Mouse (Mus musculus): ENCODE measurements around the gene Slc7a8. TPM values are rescaled to one million over a fixed set of nuclear protein-coding genes. Genes with fewer than 3 reads are reported as not detected.
"Not testable (repeated sequence)": the region's sequence is repeated elsewhere in the genome, so short reads cannot be mapped to it uniquely, and the experiment has no call there.

Slc7a8 gene
- polyA plus RNA-seq, 1 experiment from 2014 or later: 2.7 TPM

DNA sequence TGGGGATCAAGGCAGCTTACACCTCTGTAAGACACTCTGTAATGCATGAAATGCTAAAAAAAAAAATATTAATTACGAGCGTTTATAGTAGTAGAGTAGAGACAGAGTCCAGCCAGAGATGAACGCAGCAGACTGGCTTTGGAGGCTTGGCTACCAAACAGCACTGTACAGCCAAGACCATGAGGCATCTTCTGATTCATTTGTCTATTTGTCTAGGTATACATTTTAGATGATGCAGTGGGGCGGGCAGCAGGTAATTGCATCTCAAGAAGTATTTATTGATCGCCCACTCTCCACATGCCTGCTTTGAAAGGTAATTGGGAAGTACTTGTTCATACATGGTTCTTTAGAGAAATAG lies 12.7 kb downstream of the Slc7a8 start:
- WGBS: 91% methylated on average over 5 of the region's 5 CpGs
- no peak overlapping the region for H3K4me2 ChIP-seq
- no peak for DNase-seq
- no peaks in the 10 kb centered on the region for H3K36me3 ChIP-seq (ENCODE audit: insufficient read depth)
- no peak overlapping the region for H3K9ac ChIP-seq
- no peak overlapping the region for H3K27ac ChIP-seq (ENCODE audit: low read depth)
- H3K4me1 ChIP-seq (ENCODE audit: insufficient read depth): no peaks in the 10 kb centered on the region
- no peaks in the 10 kb centered on the region for H3K27me3 ChIP-seq (ENCODE audit: insufficient read depth, low read length)
- no peak overlapping the region for H3K4me3 ChIP-seq (ENCODE audit: low read depth, low read length)
- H3K9me3 ChIP-seq (ENCODE audit: low read depth, low read length): no peaks in the 10 kb centered on the region
- no peak for ATAC-seq (ENCODE audit: insufficient read depth)
- TF ChIP-seq CTCF (IDR thresholded peaks at IDR 0.05; ENCODE audit: low read depth): no peak

DNA sequence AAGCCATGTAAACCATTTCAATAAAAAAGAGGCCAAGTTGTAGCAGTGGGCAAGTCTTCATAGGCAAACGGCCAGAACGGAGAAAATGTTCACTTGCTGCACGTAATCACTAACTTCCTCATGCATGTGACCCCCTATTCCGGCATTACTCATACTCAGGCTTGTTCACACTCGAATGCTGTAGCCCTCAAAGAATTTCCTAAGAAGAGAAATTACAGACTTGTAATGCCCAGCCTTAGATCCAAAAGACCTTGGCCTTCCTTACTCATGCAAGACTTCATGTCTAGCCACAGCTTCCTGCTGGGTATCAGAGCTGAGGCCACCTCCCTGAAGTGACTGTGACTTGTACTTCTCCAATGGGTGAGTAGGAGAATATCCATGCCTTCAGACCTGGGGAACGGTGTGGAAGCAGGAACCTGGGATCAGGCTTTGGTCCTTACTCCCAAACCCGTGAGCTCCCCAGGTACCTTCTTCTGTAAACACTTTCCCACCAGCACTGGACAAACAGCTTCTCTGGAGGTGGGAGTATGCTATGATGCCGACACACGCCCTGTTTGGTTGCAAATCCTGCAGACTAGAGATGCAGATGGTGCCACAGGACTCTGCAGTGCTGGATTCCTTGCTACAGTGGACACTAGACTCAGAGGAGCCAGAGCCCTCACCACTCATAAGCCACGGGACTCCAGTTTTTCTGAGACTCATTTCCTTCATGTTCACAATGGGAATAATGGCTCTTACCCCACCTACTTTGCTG lies 13.3 kb downstream of the Slc7a8 start:
- no peak overlapping the region for H3K9ac ChIP-seq
- H3K4me3 ChIP-seq (ENCODE audit: low read depth, low read length): no peak overlapping the region
- TF ChIP-seq CTCF (IDR thresholded peaks at IDR 0.05; ENCODE audit: low read depth): no peak
- H3K4me2 ChIP-seq: no peak overlapping the region
- H3K9me3 ChIP-seq (ENCODE audit: low read depth, low read length): no peaks in the 10 kb centered on the region
- H3K27ac ChIP-seq (ENCODE audit: low read depth): no peak overlapping the region
- WGBS: 81% methylated on average over 10 of the region's 10 CpGs
- H3K4me1 ChIP-seq (ENCODE audit: insufficient read depth): no peaks in the 10 kb centered on the region
- no peaks in the 10 kb centered on the region for H3K36me3 ChIP-seq (ENCODE audit: insufficient read depth)
- no peak for DNase-seq
- no peak for ATAC-seq (ENCODE audit: insufficient read depth)
- H3K27me3 ChIP-seq (ENCODE audit: insufficient read depth, low read length): no peaks in the 10 kb centered on the region

DNA sequence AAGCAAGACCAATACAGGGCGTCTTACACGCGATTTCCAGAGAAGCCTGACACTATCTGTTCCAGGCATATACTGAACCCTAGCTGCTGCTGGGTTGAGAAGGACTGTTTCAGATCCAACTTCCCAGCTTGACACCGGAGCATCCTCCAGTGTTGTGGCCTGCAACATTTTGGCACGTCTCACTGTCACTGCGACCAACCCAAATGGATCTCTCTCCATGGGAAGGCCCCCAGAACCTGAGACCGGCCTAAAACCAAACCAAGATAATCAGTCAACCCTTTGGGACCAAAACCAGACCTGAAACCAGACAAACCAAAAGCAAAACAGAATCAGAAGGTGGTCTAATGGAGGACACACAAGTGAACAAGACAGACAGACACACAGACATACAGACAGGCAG lies 14.8 kb downstream of the Slc7a8 start:
- H3K4me2 ChIP-seq; DNase-seq; H3K27me3 ChIP-seq (ENCODE audit: insufficient read depth, low read length); H3K36me3 ChIP-seq (ENCODE audit: insufficient read depth); H3K9me3 ChIP-seq (ENCODE audit: low read depth, low read length); H3K4me1 ChIP-seq (ENCODE audit: insufficient read depth); H3K9ac ChIP-seq; H3K4me3 ChIP-seq (ENCODE audit: low read depth, low read length); H3K27ac ChIP-seq (ENCODE audit: low read depth); ATAC-seq (ENCODE audit: insufficient read depth): not testable (repeated sequence)
- 88% methylated on average over 6 of the region's 7 CpGs for WGBS

DNA sequence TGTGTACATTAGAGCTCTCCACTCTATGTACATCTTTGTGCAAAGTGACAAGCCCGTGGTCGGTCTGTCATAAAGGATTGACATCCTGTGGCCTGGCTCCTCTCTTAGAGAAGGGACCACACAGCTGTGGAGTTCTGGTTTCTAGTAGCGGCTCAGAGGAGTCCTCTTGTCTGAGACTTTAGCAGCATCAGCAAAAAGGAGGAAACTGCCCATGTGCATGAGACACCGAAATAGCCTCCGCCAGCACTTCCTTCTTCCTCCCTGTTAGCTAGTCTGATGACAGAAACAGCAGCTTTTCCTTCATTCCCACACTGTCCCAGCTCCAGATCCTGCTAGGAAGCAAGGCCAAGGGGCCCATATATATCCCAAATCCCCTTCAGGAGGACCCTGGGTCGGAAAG lies 25.4 kb downstream of the Slc7a8 start:
- Histone ChIP-seq H3K4me2 (no peak overlapping the region), H3K27me3 (ENCODE audit: insufficient read depth, low read length) (no peaks in the 10 kb centered on the region), H3K9ac (no peak overlapping the region; the same call in 1 of the 2 replicates), H3K4me3 (ENCODE audit: low read depth, low read length) (no peak overlapping the region), H3K36me3 (ENCODE audit: insufficient read depth) (no peaks in the 10 kb centered on the region), H3K27ac (ENCODE audit: low read depth) (no peak overlapping the region), H3K9me3 (ENCODE audit: low read depth, low read length) (no peaks in the 10 kb centered on the region), H3K4me1 (ENCODE audit: insufficient read depth) (0 out of 2 replicates have a peak, but pooled peaks cover 5% of the 10 kb centered on the region)
- no peak for TF ChIP-seq CTCF (IDR thresholded peaks at IDR 0.05; ENCODE audit: low read depth)
- DNase-seq (peak; percentile 45), ATAC-seq (ENCODE audit: insufficient read depth) (0 out of 2 replicates have a peak, but pooled peaks have one; percentile 32)
- WGBS: 58% methylated on average over 6 of the region's 6 CpGs

DNA sequence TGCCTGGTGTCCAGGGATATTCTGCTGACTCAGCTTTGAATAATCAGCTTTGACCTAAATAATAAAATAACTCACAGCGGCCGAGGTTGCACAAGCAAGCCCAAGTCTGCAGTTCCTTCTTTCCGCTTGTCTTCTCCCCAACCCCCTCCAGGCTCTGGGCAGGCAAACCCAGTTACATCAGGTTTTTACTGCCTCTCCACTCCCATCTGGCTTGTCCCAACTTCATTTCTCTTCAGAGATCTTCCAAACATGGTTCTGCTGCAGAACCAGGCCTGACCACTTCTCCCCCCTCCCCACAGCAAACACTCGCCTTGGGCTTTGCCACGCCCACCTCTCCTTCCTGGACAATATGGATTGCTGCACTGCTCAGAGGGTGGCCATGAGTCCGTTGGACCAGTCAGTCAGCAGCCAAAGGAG lies 27.1 kb downstream of the Slc7a8 start:
- Histone ChIP-seq H3K9me3 (ENCODE audit: low read depth, low read length) (no peaks in the 10 kb centered on the region), H3K27ac (ENCODE audit: low read depth) (peak overlapping the region; percentile 60), H3K4me2 (peak overlapping the region; percentile 38; the same call in 1 of the 2 replicates), H3K4me1 (ENCODE audit: insufficient read depth) (0 out of 2 replicates have a peak, but pooled peaks cover 5% of the 10 kb centered on the region), H3K36me3 (ENCODE audit: insufficient read depth) (no peaks in the 10 kb centered on the region), H3K27me3 (ENCODE audit: insufficient read depth, low read length) (no peaks in the 10 kb centered on the region), H3K9ac (no peak overlapping the region), H3K4me3 (ENCODE audit: low read depth, low read length) (no peak overlapping the region)
- 27% methylated on average over 6 of the region's 6 CpGs for WGBS
- peak; percentile 81 for DNase-seq
- peak; percentile 75 for ATAC-seq (ENCODE audit: insufficient read depth)
- no peak for TF ChIP-seq CTCF (IDR thresholded peaks at IDR 0.05; ENCODE audit: low read depth)

DNA sequence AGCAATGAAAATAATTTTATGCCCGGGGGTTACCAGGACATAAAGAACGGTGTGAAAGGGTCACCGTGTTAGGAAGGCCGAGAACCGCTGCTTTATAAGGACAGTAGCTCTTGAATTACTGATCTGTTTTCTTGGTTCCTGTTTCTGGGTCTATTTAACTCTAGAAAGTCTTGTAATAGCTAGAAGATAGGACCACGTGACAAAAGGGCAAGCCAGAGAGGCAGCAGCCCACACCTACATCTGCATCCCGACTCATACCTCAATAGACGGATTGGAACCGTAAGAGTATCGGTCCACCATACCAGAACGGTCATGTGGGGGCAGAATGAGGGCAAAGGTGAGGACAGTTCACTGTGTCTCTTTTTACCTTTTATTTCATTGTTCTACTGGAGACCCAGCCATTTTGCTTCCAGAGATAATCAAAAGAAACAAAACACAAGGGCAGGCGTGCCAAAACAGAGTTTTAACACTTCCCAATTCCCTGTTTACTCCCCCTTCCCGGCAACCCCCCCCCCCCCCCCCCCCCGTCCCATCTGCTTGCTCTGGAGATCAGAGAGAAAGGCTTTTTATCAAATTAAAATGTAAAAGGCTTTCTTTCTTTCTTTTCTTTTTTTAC lies 27.7 kb downstream of the Slc7a8 start:
- DNase-seq: peak; percentile 7
- ATAC-seq (ENCODE audit: insufficient read depth): 0 out of 2 replicates have a peak, but pooled peaks have one; percentile 3
- H3K4me2 ChIP-seq: peak overlapping the region; percentile 38; the same call in 1 of the 2 replicates
- peak overlapping the region; percentile 36; the same call in 1 of the 2 replicates for H3K27ac ChIP-seq (ENCODE audit: low read depth)
- H3K27me3 ChIP-seq (ENCODE audit: insufficient read depth, low read length): no peaks in the 10 kb centered on the region
- H3K9me3 ChIP-seq (ENCODE audit: low read depth, low read length): no peaks in the 10 kb centered on the region
- no peaks in the 10 kb centered on the region for H3K36me3 ChIP-seq (ENCODE audit: insufficient read depth)
- H3K9ac ChIP-seq: no peak overlapping the region
- H3K4me3 ChIP-seq (ENCODE audit: low read depth, low read length): no peak overlapping the region
- WGBS: 67% methylated on average over 14 of the region's 14 CpGs
- H3K4me1 ChIP-seq (ENCODE audit: insufficient read depth): 0 out of 2 replicates have a peak, but pooled peaks cover 5% of the 10 kb centered on the region
- TF ChIP-seq CTCF (IDR thresholded peaks at IDR 0.05; ENCODE audit: low read depth): no peak

DNA sequence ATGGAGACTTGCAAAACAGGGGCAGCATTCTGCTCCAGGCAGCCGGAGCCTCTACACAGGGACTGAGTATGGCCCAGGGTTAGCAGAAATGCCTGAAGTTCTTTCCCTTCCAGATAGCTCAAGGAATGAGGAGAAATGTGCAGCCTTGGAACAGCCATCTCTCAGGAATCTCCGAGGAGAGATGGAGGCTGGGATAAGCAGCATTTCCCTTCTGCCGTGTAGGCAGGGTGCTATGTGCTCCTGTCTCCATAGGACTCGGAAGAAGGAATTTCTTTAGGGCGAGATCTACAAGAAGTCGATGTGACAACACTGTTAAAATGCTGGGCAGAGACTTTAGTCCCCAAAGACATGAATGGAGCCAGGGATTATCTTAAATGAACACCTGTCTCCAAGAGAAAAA lies 28.8 kb downstream of the Slc7a8 start:
- no peaks in the 10 kb centered on the region for H3K27me3 ChIP-seq (ENCODE audit: insufficient read depth, low read length)
- H3K36me3 ChIP-seq (ENCODE audit: insufficient read depth): no peaks in the 10 kb centered on the region
- DNase-seq (no peak), ATAC-seq (ENCODE audit: insufficient read depth) (no peak)
- no peak overlapping the region for H3K9ac ChIP-seq
- WGBS: 70% methylated on average over 6 of the region's 6 CpGs
- H3K9me3 ChIP-seq (ENCODE audit: low read depth, low read length): no peaks in the 10 kb centered on the region
- no peak overlapping the region for H3K4me3 ChIP-seq (ENCODE audit: low read depth, low read length)
- no peak for TF ChIP-seq CTCF (IDR thresholded peaks at IDR 0.05; ENCODE audit: low read depth)
- H3K4me1 ChIP-seq (ENCODE audit: insufficient read depth): 0 out of 2 replicates have a peak, but pooled peaks cover 5% of the 10 kb centered on the region
- no peak overlapping the region for H3K4me2 ChIP-seq
- H3K27ac ChIP-seq (ENCODE audit: low read depth): no peak overlapping the region
